Mouse (Mus musculus) neural tube, embryonic 12.5 days (tissue): Measurements from ENCODE around the gene 4930470P17Rik. TPM values are rescaled to one million over a fixed set of nuclear protein-coding genes. Genes with fewer than 3 reads are reported as not detected.
"Not testable (repeated sequence)": the region's sequence is repeated elsewhere in the genome, so short reads cannot be mapped to it uniquely, and the experiment has no call there.

Experiments
- ATAC-seq: fragments of 200-750 bp; cut with Nextera tagmentation; 2 replicates; pipeline ENCODE4 v1.8.0; 2017; ENCODE audit warnings: low read depth, mild to moderate bottlenecking, moderate TSS enrichment, moderate library complexity; ENCODE audit not compliant: low FRiP score
- H3K27ac ChIP-seq: fragments of 300-500 bp; sonication (generic); 2 replicates; pipeline ENCODE4 v1.5.1; 2016
- H3K27me3 ChIP-seq: fragments of 300-500 bp; sonication (generic); replicated peaks from 2 replicates; pipeline ENCODE4 v1.6.1; 2016; ENCODE audit warnings: mild to moderate bottlenecking
- H3K36me3 ChIP-seq: fragments of 300-500 bp; sonication (generic); 2 replicates; pipeline ENCODE4 v1.6.1; 2016; ENCODE audit warnings: mild to moderate bottlenecking
- H3K4me1 ChIP-seq: fragments of 300-500 bp; sonication (generic); 2 replicates; pipeline ENCODE4 v1.6.1; 2016
- H3K4me2 ChIP-seq: fragments of 300-500 bp; sonication (generic); replicated peaks from 2 replicates; pipeline ENCODE4 v1.6.1; 2016; ENCODE audit warnings: mild to moderate bottlenecking
- H3K4me3 ChIP-seq: fragments of 300-500 bp; sonication (generic); 2 replicates; pipeline ENCODE4 v1.5.1; 2016
- H3K9ac ChIP-seq: fragments of 300-500 bp; sonication (generic); 2 replicates; pipeline ENCODE4 v1.6.1; 2016; ENCODE audit warnings: mild to moderate bottlenecking
- H3K9me3 ChIP-seq: fragments of 300-500 bp; sonication (generic); 2 replicates; pipeline ENCODE4 v1.6.1; 2016; ENCODE audit warnings: mild to moderate bottlenecking
- WGBS: fragments of 180-500 bp; shearing (Covaris S2); methylation state at CpG from one replicate; pipeline ENCODE4 v1.1.7; 2016; 5-methylcytosine and 5-hydroxymethylcytosine counted together
- polyA plus RNA-seq: library from polyadenylated mRNA; unstranded; fragments of >200 nt; fragmentation: Nextera tagmentation; extraction: Ambion mirVana; gene quantifications from 2 replicates; pipeline ENCODE4 v1.2.1, GENCODE M21; 2016

4930470P17Rik gene
- polyA plus RNA-seq, 1 experiment from 2014 or later, result not detected

DNA sequence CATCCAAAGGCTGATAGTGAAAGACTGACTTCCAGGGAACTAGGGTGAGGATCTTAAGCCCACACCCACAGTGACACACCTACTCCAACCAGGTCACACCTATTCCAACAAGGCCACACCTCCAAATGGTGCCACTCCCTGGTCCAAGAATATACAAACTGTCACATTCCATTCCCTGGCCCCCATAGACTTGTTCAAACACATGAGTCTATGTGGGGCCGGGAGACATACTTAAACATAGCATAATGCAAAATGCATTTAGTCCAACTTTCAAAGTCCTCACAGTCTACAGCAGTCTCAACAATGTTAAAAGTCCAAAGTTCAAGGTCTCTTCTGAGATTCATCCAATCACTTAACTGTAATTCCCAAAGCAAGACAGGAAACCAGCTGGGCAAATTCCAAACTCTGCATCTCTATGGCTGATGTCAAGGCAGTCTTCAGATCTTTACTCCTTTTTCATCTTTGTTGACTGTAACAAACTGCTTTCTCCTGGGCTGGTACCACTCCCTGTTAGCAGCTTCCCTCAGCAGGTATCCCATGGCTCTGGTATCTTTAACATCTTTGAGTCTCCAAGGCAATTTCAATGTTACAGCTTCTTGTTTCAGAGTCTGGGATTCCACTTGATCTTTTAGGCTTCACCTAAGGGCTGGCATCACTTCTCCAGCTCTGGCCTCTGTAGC lies 22.5 kb upstream of the 4930470P17Rik start:
- H3K4me1 ChIP-seq, H3K4me2 ChIP-seq, ATAC-seq, H3K9ac ChIP-seq, H3K36me3 ChIP-seq, H3K27ac ChIP-seq, H3K4me3 ChIP-seq, H3K27me3 ChIP-seq, H3K9me3 ChIP-seq: not testable (repeated sequence)
- 98% methylated on average over 1 of the region's 1 CpGs for WGBS

DNA sequence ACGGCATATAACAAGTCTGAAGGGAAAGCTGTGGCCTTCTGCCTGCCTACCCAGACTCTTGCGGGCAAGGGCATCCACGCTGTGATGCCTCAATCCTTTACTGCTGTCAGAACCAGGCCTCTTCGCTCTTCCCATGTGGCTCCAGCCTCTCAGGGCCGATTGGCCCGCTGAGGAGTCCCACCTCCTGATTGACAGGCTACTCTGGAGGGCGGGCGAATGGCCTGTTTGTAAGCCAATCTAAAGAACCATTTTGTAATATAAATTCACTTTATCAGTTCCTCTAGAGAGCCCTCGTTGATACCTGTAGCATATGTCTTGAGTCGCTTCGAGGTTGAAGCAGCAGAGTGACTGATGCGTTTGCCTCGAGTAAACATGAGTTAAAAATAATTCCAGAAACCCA lies 21.2 kb upstream of the 4930470P17Rik start:
- WGBS, result 93% methylated on average over 13 of the region's 13 CpGs
- Histone ChIP-seq H3K9ac (no peak overlapping the region), H3K4me2 (no peak overlapping the region)

DNA sequence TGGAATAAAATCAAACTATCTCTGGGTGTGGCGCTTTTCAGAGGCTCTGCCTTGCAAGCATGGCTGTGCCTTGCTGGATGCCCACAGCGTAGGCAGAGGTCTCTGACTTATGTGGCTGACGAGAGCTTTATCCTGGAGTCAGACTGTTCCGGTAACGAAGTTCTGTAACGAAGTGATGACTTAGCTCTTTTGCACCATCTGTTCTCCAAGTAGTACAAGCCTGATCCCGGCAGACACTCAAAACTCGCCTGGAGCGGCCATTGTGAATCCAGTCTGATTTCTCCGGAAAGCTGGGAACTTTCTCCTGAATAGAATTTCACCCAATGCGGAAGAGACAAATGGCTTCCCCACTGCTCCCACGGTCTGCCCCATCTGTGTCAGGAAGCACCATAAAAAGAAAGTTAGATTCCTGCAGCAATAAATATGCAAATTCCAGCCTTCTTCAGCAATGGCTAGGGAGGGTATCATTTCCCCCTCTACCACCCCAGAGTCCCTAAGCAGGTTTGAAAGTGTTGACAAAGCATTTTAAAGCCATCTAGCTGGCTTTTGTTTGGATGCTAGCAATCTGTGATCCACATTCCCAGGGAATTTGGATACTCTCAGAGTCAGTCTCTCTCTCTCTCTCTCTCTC lies 17.2 kb upstream of the 4930470P17Rik start:
- peak overlapping the region; percentile 22; the same call in 1 of the 2 replicates for H3K4me2 ChIP-seq
- H3K4me3 ChIP-seq, result no peak overlapping the region
- H3K27me3 ChIP-seq, result no peaks in the 10 kb centered on the region
- 38% methylated on average over 12 of the region's 12 CpGs for WGBS
- no peaks in the 10 kb centered on the region for H3K36me3 ChIP-seq
- no peaks in the 10 kb centered on the region for H3K9me3 ChIP-seq
- no peak overlapping the region for H3K27ac ChIP-seq
- ATAC-seq, result peak; percentile 58; the same call in 1 of the 2 replicates
- H3K9ac ChIP-seq, result no peak overlapping the region
- peaks cover 4% of the 10 kb centered on the region; the same call in 1 of the 2 replicates for H3K4me1 ChIP-seq

More for the DNA sequence above, 21.2 kb upstream of the 4930470P17Rik start:
- no peaks in the 10 kb centered on the region for H3K9me3 ChIP-seq
- no peaks in the 10 kb centered on the region for H3K27me3 ChIP-seq
- no peak for ATAC-seq
- no peak overlapping the region for H3K27ac ChIP-seq
- H3K4me1 ChIP-seq, result peaks cover 4% of the 10 kb centered on the region; the same call in 1 of the 2 replicates
- H3K36me3 ChIP-seq, result no peaks in the 10 kb centered on the region
- H3K4me3 ChIP-seq, result no peak overlapping the region

DNA sequence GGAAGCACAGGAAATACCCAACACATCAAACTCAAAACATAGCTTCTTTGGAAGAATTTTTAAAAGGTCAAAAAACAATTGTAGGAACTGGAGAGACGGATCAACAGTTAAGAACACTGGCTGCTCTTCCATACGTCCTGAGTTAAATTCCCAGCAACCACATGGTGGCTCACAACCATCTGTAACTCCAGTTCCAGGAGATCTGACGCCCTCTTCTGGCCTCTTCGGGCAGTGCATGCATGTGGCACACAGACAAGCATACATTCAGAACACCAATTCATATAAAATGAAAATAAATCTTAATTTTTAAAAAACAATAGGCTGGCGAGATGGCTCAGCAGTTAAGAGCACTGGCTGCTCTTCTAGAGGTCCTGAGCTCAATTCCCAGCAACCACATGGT lies 10.0 kb upstream of the 4930470P17Rik start:
- H3K4me2 ChIP-seq, H3K27ac ChIP-seq, H3K4me1 ChIP-seq, H3K9ac ChIP-seq, H3K36me3 ChIP-seq, H3K9me3 ChIP-seq, ATAC-seq, H3K27me3 ChIP-seq, H3K4me3 ChIP-seq: not testable (repeated sequence)
- WGBS, result 89% methylated on average over 5 of the region's 5 CpGs

DNA sequence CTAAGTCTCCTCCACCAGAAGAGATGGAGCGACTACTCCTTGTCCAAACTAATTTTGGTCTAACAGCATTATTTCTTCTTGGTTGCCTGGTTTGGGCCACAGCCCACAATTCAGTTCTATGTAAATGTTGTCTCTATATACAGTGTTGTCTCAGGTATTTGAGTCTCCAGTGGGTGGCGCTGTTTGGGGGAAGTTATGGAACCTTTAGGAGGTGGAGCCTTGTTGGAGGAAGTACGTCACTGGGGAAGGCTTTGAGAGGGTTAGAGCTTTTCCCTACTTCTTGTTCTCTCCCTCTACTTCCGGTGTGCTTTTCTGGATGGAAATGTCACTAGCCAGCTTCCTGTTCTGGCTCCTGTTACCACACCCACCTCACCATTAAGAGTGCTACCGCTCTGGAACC lies 646 bp downstream of the 4930470P17Rik start:
- Histone ChIP-seq H3K27me3 (no peaks in the 10 kb centered on the region), H3K9me3 (peaks cover 7% of the 10 kb centered on the region; the same call in 1 of the 2 replicates), H3K4me3 (no peak overlapping the region), H3K36me3 (no peaks in the 10 kb centered on the region), H3K4me2 (no peak overlapping the region), H3K9ac (no peak overlapping the region), H3K4me1 (no peaks in the 10 kb centered on the region), H3K27ac (no peak overlapping the region)
- 85% methylated on average over 5 of the region's 5 CpGs for WGBS
- no peak for ATAC-seq

DNA sequence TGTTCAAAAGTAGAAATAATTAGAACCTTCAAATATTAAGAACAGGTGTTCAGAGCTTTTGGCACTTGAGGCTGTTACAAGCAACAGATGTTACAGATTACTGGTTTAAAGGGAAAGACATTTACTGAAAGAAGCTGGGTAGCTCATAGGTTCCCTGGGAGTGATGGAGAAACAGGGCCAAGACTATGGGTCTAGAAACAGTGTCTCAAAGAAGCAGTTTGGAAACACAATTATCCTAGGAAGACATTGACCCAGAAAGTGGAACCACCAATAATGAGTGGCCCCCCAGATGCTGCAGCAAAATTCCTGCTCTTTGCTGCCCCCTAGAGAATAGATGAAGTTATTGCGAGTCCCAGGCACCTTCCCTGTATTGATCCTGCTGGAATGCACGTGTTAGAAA lies 4.2 kb downstream of the 4930470P17Rik start:
- Histone ChIP-seq H3K4me1 (no peaks in the 10 kb centered on the region), H3K4me2 (no peak overlapping the region), H3K36me3 (no peaks in the 10 kb centered on the region), H3K9ac (no peak overlapping the region), H3K27ac (no peak overlapping the region), H3K9me3 (peaks cover 5% of the 10 kb centered on the region; the same call in 1 of the 2 replicates), H3K4me3 (no peak overlapping the region), H3K27me3 (no peaks in the 10 kb centered on the region)
- WGBS, result 13% methylated on average over 2 of the region's 2 CpGs
- no peak for ATAC-seq

DNA sequence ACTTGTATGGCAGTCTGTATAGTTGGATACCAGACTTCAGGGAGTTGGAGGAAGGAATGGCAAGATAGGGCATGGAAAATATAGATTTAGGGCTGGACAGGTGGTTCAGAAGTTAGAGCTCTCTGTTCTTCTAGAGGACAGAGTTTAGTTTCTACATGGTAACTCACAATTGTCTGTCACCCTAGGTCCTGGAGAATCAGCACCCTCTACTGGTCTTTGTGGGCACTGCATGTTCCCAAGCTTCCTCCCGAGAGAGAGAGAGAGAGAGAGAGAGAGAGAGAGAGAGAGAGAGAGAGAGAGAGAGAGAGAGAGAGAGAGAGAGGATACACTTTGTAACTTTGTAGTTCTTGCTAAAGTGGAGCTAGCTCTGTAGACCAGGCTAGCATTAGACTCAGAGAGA lies 5.1 kb downstream of the 4930470P17Rik start:
- WGBS, result 10% methylated on average over 1 of the region's 1 CpGs

DNA sequence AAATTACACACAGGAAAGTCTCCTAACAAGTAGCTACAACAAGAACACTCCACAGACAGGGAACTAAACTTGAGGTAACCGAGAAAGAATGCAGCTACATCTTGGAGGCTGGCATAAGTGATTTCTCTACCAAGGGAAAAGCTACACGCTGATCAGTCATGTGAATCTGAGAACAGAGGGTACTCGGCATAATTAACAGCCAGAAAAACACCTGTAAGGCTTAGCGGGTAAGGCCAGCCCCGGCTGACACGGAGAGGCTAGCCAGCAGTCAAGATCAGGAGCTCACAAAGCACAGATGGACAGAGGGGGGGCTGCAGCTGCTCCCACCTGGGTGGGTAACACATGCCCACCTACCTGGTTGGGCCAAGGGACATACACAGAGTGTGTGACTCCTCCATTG lies 9.7 kb downstream of the 4930470P17Rik start:
- 88% methylated on average over 6 of the region's 6 CpGs for WGBS
- peaks cover under 1% of the 10 kb centered on the region; the same call in 1 of the 2 replicates for H3K4me1 ChIP-seq
- H3K4me3 ChIP-seq, result no peak overlapping the region
- no peak for ATAC-seq
- no peak overlapping the region for H3K9ac ChIP-seq
- H3K4me2 ChIP-seq, result no peak overlapping the region
- H3K9me3 ChIP-seq, result peaks cover 5% of the 10 kb centered on the region; the same call in 1 of the 2 replicates
- no peaks in the 10 kb centered on the region for H3K27me3 ChIP-seq
- H3K27ac ChIP-seq, result no peak overlapping the region
- H3K36me3 ChIP-seq, result no peaks in the 10 kb centered on the region

More for the DNA sequence above, 5.1 kb downstream of the 4930470P17Rik start:
- Histone ChIP-seq H3K9me3 (peaks cover 5% of the 10 kb centered on the region; the same call in 1 of the 2 replicates), H3K9ac (no peak overlapping the region), H3K4me3 (no peak overlapping the region), H3K4me1 (no peaks in the 10 kb centered on the region), H3K36me3 (no peaks in the 10 kb centered on the region), H3K4me2 (no peak overlapping the region), H3K27me3 (no peaks in the 10 kb centered on the region), H3K27ac (no peak overlapping the region)
- no peak for ATAC-seq

DNA sequence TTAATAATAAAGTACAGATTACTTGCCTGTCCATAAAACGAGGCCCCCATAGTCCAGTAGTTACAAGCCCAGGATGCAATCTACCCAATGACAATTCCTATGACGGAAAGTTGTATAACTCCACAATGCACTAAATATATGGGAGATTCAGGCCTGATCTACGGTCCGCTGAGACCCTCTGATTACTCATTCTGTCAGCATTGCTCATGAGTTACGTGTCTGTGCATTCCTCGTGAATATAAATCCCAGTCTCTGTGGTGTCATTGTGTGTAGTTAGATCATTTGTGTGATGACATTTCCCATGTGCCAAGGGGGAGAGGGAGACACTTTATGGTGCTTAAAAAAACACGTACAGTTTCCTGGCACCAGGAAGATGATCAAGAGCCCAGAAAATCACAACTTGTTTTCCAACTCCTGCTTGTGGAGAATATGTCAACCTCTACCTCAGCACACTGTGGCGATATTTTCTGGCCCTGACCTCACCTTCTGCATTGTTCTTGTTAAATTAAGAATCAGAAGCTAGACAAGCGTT lies 13.4 kb downstream of the 4930470P17Rik start:
- no peaks in the 10 kb centered on the region for H3K9me3 ChIP-seq
- H3K27me3 ChIP-seq, result no peaks in the 10 kb centered on the region
- WGBS, result 71% methylated on average over 9 of the region's 9 CpGs
- H3K27ac ChIP-seq, result no peak overlapping the region
- H3K4me2 ChIP-seq, result no peak overlapping the region
- no peaks in the 10 kb centered on the region for H3K36me3 ChIP-seq
- no peak overlapping the region for H3K9ac ChIP-seq
- peaks cover 10% of the 10 kb centered on the region for H3K4me1 ChIP-seq
- ATAC-seq, result no peak
- no peak overlapping the region for H3K4me3 ChIP-seq

DNA sequence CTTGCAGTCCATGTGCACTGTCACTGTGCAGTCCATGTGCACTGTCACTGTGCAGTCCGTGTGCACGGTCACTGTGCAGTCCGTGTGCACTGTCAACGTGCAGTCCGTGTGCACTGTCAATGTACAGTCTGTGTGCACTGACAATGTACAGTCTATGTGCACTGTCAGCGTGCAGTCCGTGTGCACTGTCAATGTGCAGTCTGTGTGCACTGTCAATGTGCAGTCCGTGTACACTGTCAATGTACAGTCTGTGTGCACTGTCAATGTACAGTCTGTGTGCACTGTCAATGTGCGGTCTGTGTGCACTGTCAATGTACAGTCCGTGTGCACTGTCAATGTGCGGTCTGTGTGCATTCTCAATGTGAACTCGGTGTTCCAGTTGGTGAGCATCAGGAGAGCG lies 17.1 kb downstream of the 4930470P17Rik start:
- peaks cover 10% of the 10 kb centered on the region for H3K4me1 ChIP-seq
- H3K4me3 ChIP-seq, result no peak overlapping the region
- WGBS, result 94% methylated on average over 13 of the region's 13 CpGs
- ATAC-seq, result no peak
- no peaks in the 10 kb centered on the region for H3K36me3 ChIP-seq
- H3K9ac ChIP-seq, result no peak overlapping the region
- no peaks in the 10 kb centered on the region for H3K27me3 ChIP-seq
- H3K9me3 ChIP-seq, result no peaks in the 10 kb centered on the region
- no peak overlapping the region for H3K4me2 ChIP-seq
- H3K27ac ChIP-seq, result no peak overlapping the region

DNA sequence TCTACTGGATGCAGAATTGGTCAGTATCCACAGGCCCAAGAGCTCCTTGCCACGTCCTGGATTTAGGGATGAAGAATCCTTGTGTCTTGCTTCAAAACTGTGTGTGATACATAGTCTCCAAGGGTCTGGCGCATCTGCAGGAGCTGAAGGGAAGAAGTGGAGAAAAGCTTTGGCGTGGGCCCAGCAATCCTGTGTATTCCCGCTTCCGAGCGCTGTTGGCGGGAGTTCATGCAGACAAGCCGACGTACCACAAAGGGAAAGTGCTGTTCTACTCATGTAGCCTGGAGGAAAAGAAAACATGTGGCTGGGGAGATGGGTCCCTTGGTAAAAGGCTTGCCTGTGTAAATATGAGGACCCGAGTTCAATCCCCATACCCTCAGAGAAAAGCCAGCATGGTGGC lies 22.3 kb downstream of the 4930470P17Rik start:
- H3K36me3 ChIP-seq, result no peaks in the 10 kb centered on the region
- 88% methylated on average over 10 of the region's 10 CpGs for WGBS
- no peak for ATAC-seq
- no peak overlapping the region for H3K4me3 ChIP-seq
- no peaks in the 10 kb centered on the region for H3K9me3 ChIP-seq
- H3K27me3 ChIP-seq, result no peaks in the 10 kb centered on the region
- no peaks in the 10 kb centered on the region for H3K4me1 ChIP-seq
- H3K4me2 ChIP-seq, result no peak overlapping the region
- H3K9ac ChIP-seq, result no peak overlapping the region
- H3K27ac ChIP-seq, result no peak overlapping the region

DNA sequence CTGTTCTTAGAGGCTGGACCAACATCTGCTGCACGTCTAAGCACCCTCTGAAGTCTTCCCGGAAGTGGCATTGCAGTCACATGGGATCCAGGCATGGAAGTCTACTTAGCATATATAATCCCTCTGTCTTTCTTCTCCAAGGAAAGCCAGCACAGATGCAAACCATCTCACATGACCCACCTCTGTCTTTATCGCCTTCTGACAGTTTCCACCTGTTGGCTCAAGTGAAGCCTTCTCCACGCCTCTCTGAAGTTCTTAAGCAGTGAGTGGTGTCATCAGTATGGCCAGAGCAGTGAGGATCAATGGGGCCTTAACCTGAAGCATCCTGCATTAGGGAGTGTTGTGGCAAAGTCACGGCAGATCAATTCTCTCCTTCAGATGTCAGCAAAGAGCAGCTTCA lies 23.2 kb downstream of the 4930470P17Rik start:
- no peak overlapping the region for H3K27ac ChIP-seq
- no peaks in the 10 kb centered on the region for H3K27me3 ChIP-seq
- H3K4me1 ChIP-seq, result no peaks in the 10 kb centered on the region
- H3K9me3 ChIP-seq, result no peaks in the 10 kb centered on the region
- no peak overlapping the region for H3K4me3 ChIP-seq
- H3K36me3 ChIP-seq, result no peaks in the 10 kb centered on the region
- H3K4me2 ChIP-seq, result no peak overlapping the region
- no peak overlapping the region for H3K9ac ChIP-seq
- no peak for ATAC-seq
- WGBS, result 87% methylated on average over 5 of the region's 5 CpGs
